Mouse (Mus musculus): Measurements from ENCODE around the gene B230217C12Rik. TPM values are rescaled to one million over a fixed set of nuclear protein-coding genes. Genes with fewer than 3 reads are reported as not detected.

B230217C12Rik gene
- polyA plus RNA-seq, 1 experiment from 2014 or later: 14.0 TPM

GRCm38 (mm10) chr11:97802495-97802894 lies 38.1 kb upstream of the B230217C12Rik start:
- H3K36me3 ChIP-seq: peaks cover 17% of the 10 kb centered on the region
- WGBS: 57% methylated on average over 6 of the region's 6 CpGs
- no peaks in the 10 kb centered on the region for H3K27me3 ChIP-seq (ENCODE audit: low read depth, poor library complexity, severe bottlenecking)
- H3K27ac ChIP-seq: no peak overlapping the region
- DNase-seq (ENCODE audit: low spot score): no peak
- H3K9me3 ChIP-seq (replicated peaks): no peaks in the 10 kb centered on the region
- no peak overlapping the region for H3K4me3 ChIP-seq
- H3K4me1 ChIP-seq: peaks cover 77% of the 10 kb centered on the region

GRCm38 (mm10) chr11:97803847-97804246 lies 36.7 kb upstream of the B230217C12Rik start:
- WGBS: 79% methylated on average over 5 of the region's 5 CpGs
- DNase-seq (ENCODE audit: low spot score): no peak
- Histone ChIP-seq H3K4me1 (peaks cover 80% of the 10 kb centered on the region), H3K27me3 (ENCODE audit: low read depth, poor library complexity, severe bottlenecking) (no peaks in the 10 kb centered on the region), H3K27ac (no peak overlapping the region), H3K9me3 (replicated peaks) (no peaks in the 10 kb centered on the region), H3K36me3 (peaks cover 31% of the 10 kb centered on the region), H3K4me3 (no peak overlapping the region)

GRCm38 (mm10) chr11:97804841-97805661 lies 35.5 kb upstream of the B230217C12Rik start:
- Histone ChIP-seq H3K4me1 (peaks cover 84% of the 10 kb centered on the region), H3K4me3 (peak overlapping the region; percentile 23; the same call in 1 of the 2 replicates)

GRCm38 (mm10) chr11:97805662-97806612 lies 34.6 kb upstream of the B230217C12Rik start:
- no peak for DNase-seq (ENCODE audit: low spot score)

More at GRCm38 (mm10) chr11:97804841-97805661, 35.5 kb upstream of the B230217C12Rik start:
- Histone ChIP-seq H3K27ac (peak overlapping the region; percentile 64), H3K36me3 (peaks cover 42% of the 10 kb centered on the region), H3K9me3 (replicated peaks) (no peaks in the 10 kb centered on the region), H3K27me3 (ENCODE audit: low read depth, poor library complexity, severe bottlenecking) (no peaks in the 10 kb centered on the region)
- DNase-seq (ENCODE audit: low spot score): no peak
- WGBS: 39% methylated on average over 9 of the region's 9 CpGs

GRCm38 (mm10) chr11:97806613-97806964 lies 34.0 kb upstream of the B230217C12Rik start:
- 0 out of 2 replicates have a peak overlapping the region, but pooled peaks have one; percentile 47 for H3K27ac ChIP-seq
- no peaks in the 10 kb centered on the region for H3K27me3 ChIP-seq (ENCODE audit: low read depth, poor library complexity, severe bottlenecking)
- WGBS: 75% methylated on average over 7 of the region's 7 CpGs
- H3K4me1 ChIP-seq: peaks cover 89% of the 10 kb centered on the region
- H3K4me3 ChIP-seq: no peak overlapping the region
- DNase-seq (ENCODE audit: low spot score): no peak
- H3K36me3 ChIP-seq: peaks cover 54% of the 10 kb centered on the region
- no peaks in the 10 kb centered on the region for H3K9me3 ChIP-seq (replicated peaks)

More at GRCm38 (mm10) chr11:97805662-97806612, 34.6 kb upstream of the B230217C12Rik start:
- H3K4me1 ChIP-seq: peaks cover 89% of the 10 kb centered on the region
- no peak overlapping the region for H3K4me3 ChIP-seq
- H3K9me3 ChIP-seq (replicated peaks): no peaks in the 10 kb centered on the region
- H3K36me3 ChIP-seq: peaks cover 49% of the 10 kb centered on the region
- H3K27ac ChIP-seq: peak overlapping the region; percentile 42
- no peaks in the 10 kb centered on the region for H3K27me3 ChIP-seq (ENCODE audit: low read depth, poor library complexity, severe bottlenecking)
- WGBS: 56% methylated on average over 15 of the region's 15 CpGs

- Histone ChIP-seq H3K4me3 (0 out of 2 replicates have a peak overlapping the region, but pooled peaks have one; percentile 7), H3K9me3 (replicated peaks) (no peaks in the 10 kb centered on the region), H3K27me3 (ENCODE audit: low read depth, poor library complexity, severe bottlenecking) (no peaks in the 10 kb centered on the region), H3K4me1 (peaks cover 89% of the 10 kb centered on the region), H3K27ac (peak overlapping the region; percentile 59), H3K36me3 (peaks cover 60% of the 10 kb centered on the region)
- WGBS: 45% methylated on average over 6 of the region's 6 CpGs
- DNase-seq (ENCODE audit: low spot score): no peak
Observed at GRCm38 (mm10) chr11:97807626-97808025, 33.0 kb upstream of the B230217C12Rik start.

GRCm38 (mm10) chr11:97808093-97808492 lies 32.5 kb upstream of the B230217C12Rik start:
- H3K4me3 ChIP-seq: 0 out of 2 replicates have a peak overlapping the region, but pooled peaks have one; percentile 7
- no peak for DNase-seq (ENCODE audit: low spot score)
- WGBS: 67% methylated on average over 2 of the region's 2 CpGs

GRCm38 (mm10) chr11:97808621-97809234 lies 31.9 kb upstream of the B230217C12Rik start:
- Histone ChIP-seq H3K27me3 (ENCODE audit: low read depth, poor library complexity, severe bottlenecking) (no peaks in the 10 kb centered on the region), H3K9me3 (replicated peaks) (no peaks in the 10 kb centered on the region), H3K4me1 (peaks cover 96% of the 10 kb centered on the region), H3K4me3 (0 out of 2 replicates have a peak overlapping the region, but pooled peaks have one; percentile 7), H3K27ac (peak overlapping the region; percentile 59), H3K36me3 (peaks cover 66% of the 10 kb centered on the region)
- WGBS: 52% methylated on average over 5 of the region's 5 CpGs
- no peak for DNase-seq (ENCODE audit: low spot score)

More at GRCm38 (mm10) chr11:97808093-97808492, 32.5 kb upstream of the B230217C12Rik start:
- Histone ChIP-seq H3K36me3 (peaks cover 62% of the 10 kb centered on the region), H3K27ac (peak overlapping the region; percentile 59), H3K9me3 (replicated peaks) (no peaks in the 10 kb centered on the region), H3K4me1 (peaks cover 92% of the 10 kb centered on the region), H3K27me3 (ENCODE audit: low read depth, poor library complexity, severe bottlenecking) (no peaks in the 10 kb centered on the region)

- Histone ChIP-seq H3K4me3 (no peak overlapping the region), H3K27ac (peak overlapping the region; percentile 59; the same call in 1 of the 2 replicates), H3K36me3 (peaks cover 73% of the 10 kb centered on the region), H3K9me3 (replicated peaks) (no peaks in the 10 kb centered on the region), H3K27me3 (ENCODE audit: low read depth, poor library complexity, severe bottlenecking) (no peaks in the 10 kb centered on the region), H3K4me1 (peaks cover 96% of the 10 kb centered on the region)
- WGBS: 78% methylated on average over 7 of the region's 7 CpGs
- no peak for DNase-seq (ENCODE audit: low spot score)
Observed at GRCm38 (mm10) chr11:97809235-97810121, 31.1 kb upstream of the B230217C12Rik start.

GRCm38 (mm10) chr11:97810356-97810755 lies 30.2 kb upstream of the B230217C12Rik start:
- Histone ChIP-seq H3K4me1 (peaks cover 96% of the 10 kb centered on the region), H3K4me3 (no peak overlapping the region), H3K9me3 (replicated peaks) (no peaks in the 10 kb centered on the region), H3K36me3 (peaks cover 82% of the 10 kb centered on the region), H3K27ac (no peak overlapping the region), H3K27me3 (ENCODE audit: low read depth, poor library complexity, severe bottlenecking) (no peaks in the 10 kb centered on the region)
- WGBS: 78% methylated on average over 7 of the region's 7 CpGs
- no peak for DNase-seq (ENCODE audit: low spot score)

- no peaks in the 10 kb centered on the region for H3K9me3 ChIP-seq (replicated peaks)
- H3K4me1 ChIP-seq: peaks cover 96% of the 10 kb centered on the region
- no peak overlapping the region for H3K4me3 ChIP-seq
- H3K27me3 ChIP-seq (ENCODE audit: low read depth, poor library complexity, severe bottlenecking): no peaks in the 10 kb centered on the region
- no peak overlapping the region for H3K27ac ChIP-seq
- WGBS: 52% methylated on average over 3 of the region's 3 CpGs
- no peak for DNase-seq (ENCODE audit: low spot score)
- H3K36me3 ChIP-seq: peaks cover 88% of the 10 kb centered on the region
Observed at GRCm38 (mm10) chr11:97810970-97811369, 29.6 kb upstream of the B230217C12Rik start.

Measured in limb, embryonic 10.5 days (tissue).